Mouse (Mus musculus) forebrain, postnatal 0 days (tissue): ENCODE measurements around the gene Igf1r. TPM values are rescaled to one million over a fixed set of nuclear protein-coding genes. Genes with fewer than 3 reads are reported as not detected.
A peak's percentile ranks its signal among the peaks of the same experiment; 100 is the strongest.

ENCODE experiments used
- ATAC-seq: fragments of 200-750 bp; cut with Nextera tagmentation; 2 replicates; pipeline ENCODE4 v1.8.0; 2017; ENCODE audit warnings: mild to moderate bottlenecking, moderate library complexity
- DNase-seq: peaks from one replicate; pipeline ENCODE4 v3.0.0-alpha.2; 2015
- H3K27ac ChIP-seq: fragments of 300-500 bp; sonication (generic); 2 replicates; pipeline ENCODE4 v1.5.1; 2014; ENCODE audit warnings: low read depth, mild to moderate bottlenecking, antibody characterized with exemption, low read length, moderate library complexity, mixed read lengths
- H3K27me3 ChIP-seq: fragments of 300-500 bp; sonication (generic); 2 replicates; pipeline ENCODE4 v1.6.1; 2014; ENCODE audit warnings: mild to moderate bottlenecking, low read length, mixed read lengths; ENCODE audit not compliant: insufficient read depth
- H3K36me3 ChIP-seq: fragments of 300-500 bp; sonication (generic); 2 replicates; pipeline ENCODE4 v1.6.1; 2014; ENCODE audit warnings: mild to moderate bottlenecking, moderate library complexity; ENCODE audit not compliant: insufficient read depth
- H3K4me1 ChIP-seq: fragments of 300-500 bp; sonication (generic); 2 replicates; pipeline ENCODE4 v1.6.1; 2014; ENCODE audit warnings: antibody characterized with exemption; ENCODE audit not compliant: insufficient read depth
- H3K4me2 ChIP-seq: fragments of 300-500 bp; sonication (generic); 2 replicates; pipeline ENCODE4 v1.6.1; 2014; ENCODE audit warnings: low read depth, mild to moderate bottlenecking, moderate library complexity
- H3K4me3 ChIP-seq: fragments of 300-500 bp; sonication (generic); 2 replicates; pipeline ENCODE4 v1.5.1; 2014; ENCODE audit warnings: low read depth, low read length, mixed read lengths
- H3K9ac ChIP-seq: fragments of 300-500 bp; sonication (generic); 2 replicates; pipeline ENCODE4 v1.6.1; 2014; ENCODE audit warnings: mild to moderate bottlenecking
- H3K9me3 ChIP-seq: fragments of 300-500 bp; sonication (generic); 2 replicates; pipeline ENCODE4 v1.6.1; 2016; ENCODE audit warnings: low read length
- CTCF ChIP-seq: sonication (generic); IDR thresholded peaks from 2 replicates; pipeline ENCODE4 v1.5.1; 2016; ENCODE audit warnings: antibody characterized with exemption, control low read depth, low read depth
- WGBS: fragments of 180-500 bp; shearing (Covaris S2); extraction: QIAGEN DNeasy Blood & Tissue Kit; methylation state at CpG from one replicate; pipeline ENCODE4 v1.1.7; 2014; 5-methylcytosine and 5-hydroxymethylcytosine counted together
- polyA plus RNA-seq: library from polyadenylated mRNA; unstranded; fragments of >200 nt; fragmentation: Nextera tagmentation; extraction: Ambion mirVana; gene quantifications from 2 replicates; pipeline ENCODE4 v1.2.1, GENCODE M21; 2015
- total RNA-seq: library from RNA; depleted of rRNA; stranded (reverse); fragments of >200 nt; gene quantifications from 2 replicates; pipeline ENCODE4 v1.2.3, GENCODE M21; 2014

Igf1r gene
- total and polyA plus RNA-seq, 2 experiments from 2014 or later, result 12.8 to 37.8 TPM

- H3K27ac ChIP-seq, result no peak overlapping the region
- no peak overlapping the region for H3K4me2 ChIP-seq
- H3K4me3 ChIP-seq, result no peak overlapping the region
- no peak overlapping the region for H3K9ac ChIP-seq
- no peak for ATAC-seq
- 68% methylated on average over 6 of the region's 6 CpGs for WGBS
- no peak for TF ChIP-seq CTCF
- H3K4me1 ChIP-seq, result peaks cover 26% of the 10 kb centered on the region
- DNase-seq, result no peak
- H3K27me3 ChIP-seq, result no peaks in the 10 kb centered on the region
- no peaks in the 10 kb centered on the region for H3K9me3 ChIP-seq
- H3K36me3 ChIP-seq, result no peaks in the 10 kb centered on the region
Measured at GRCm38 (mm10) chr7:67957376-67957775, 4.7 kb downstream of the Igf1r start.

- peaks cover 26% of the 10 kb centered on the region for H3K4me1 ChIP-seq
- no peak for ATAC-seq
Measured at GRCm38 (mm10) chr7:67958045-67958444, 5.4 kb downstream of the Igf1r start.

DNA sequence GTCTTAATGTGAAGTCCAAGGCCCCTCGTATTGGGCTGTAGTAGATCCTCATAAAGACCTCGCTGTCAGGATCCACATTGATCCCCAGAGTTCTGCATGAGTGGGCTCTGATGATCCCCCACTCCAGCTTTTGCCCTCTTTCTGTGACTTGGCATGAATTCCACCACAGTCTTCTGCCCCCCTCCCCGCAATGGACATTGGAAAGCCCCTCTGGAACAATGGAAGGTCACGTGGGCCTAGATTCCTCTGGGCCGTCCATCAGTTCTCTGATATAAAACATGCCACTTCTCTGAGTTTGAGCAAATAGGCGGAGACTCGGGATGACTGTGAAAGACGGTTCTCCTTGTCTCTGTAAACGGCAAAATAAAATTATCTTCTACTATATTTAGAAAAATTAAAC lies 8.1 kb downstream of the Igf1r start:
- TF ChIP-seq CTCF, result no peak
- Histone ChIP-seq H3K4me3 (no peak overlapping the region), H3K9me3 (no peaks in the 10 kb centered on the region), H3K27me3 (no peaks in the 10 kb centered on the region), H3K27ac (no peak overlapping the region), H3K4me1 (peaks cover 19% of the 10 kb centered on the region; the same call in 1 of the 2 replicates), H3K4me2 (no peak overlapping the region), H3K9ac (no peak overlapping the region), H3K36me3 (no peaks in the 10 kb centered on the region)
- ATAC-seq (no peak), DNase-seq (no peak)
- WGBS, result 56% methylated on average over 9 of the region's 9 CpGs

More at GRCm38 (mm10) chr7:67958045-67958444, 5.4 kb downstream of the Igf1r start:
- H3K9ac ChIP-seq, result no peak overlapping the region
- WGBS, result 52% methylated on average over 18 of the region's 18 CpGs
- H3K4me2 ChIP-seq, result peak overlapping the region; percentile 15; the same call in 1 of the 2 replicates
- H3K27ac ChIP-seq, result no peak overlapping the region
- H3K9me3 ChIP-seq, result no peaks in the 10 kb centered on the region
- DNase-seq, result no peak
- no peaks in the 10 kb centered on the region for H3K27me3 ChIP-seq
- no peak overlapping the region for H3K4me3 ChIP-seq
- H3K36me3 ChIP-seq, result no peaks in the 10 kb centered on the region
- TF ChIP-seq CTCF, result no peak

DNA sequence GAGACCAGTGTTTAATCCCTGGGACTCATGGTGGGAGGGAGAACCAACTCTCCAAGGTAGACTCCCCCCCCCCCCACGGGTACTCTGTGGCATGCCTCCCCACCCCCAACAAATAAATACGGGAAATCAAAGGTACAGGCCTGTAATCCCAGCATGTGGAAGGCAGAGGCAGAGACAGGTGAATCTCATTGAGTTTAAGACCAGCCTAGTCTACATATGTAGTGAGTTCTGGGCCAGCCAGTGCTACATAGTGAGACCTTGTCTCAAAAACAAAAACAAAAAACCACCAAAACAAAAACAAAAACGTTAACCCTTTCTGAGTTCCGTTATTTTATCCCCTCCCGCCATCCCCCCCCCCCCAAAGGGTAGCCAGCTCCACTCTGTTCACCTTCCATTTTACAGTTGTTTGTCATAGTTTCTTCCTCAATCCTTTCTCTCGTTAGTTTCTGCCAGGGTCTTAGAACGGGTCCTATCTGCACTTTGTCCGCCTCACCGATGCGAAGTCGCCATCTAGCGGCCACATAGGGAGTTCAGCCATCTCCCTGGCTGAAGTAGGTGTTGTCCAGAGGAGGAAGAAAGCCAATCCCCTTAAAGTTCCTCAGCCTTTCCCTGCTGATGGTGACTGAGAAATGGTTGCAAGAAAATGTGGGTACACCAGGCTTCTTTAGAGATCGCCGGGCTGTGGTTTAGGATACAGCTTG lies 9.1 kb downstream of the Igf1r start:
- DNase-seq (peak; percentile 83), ATAC-seq (peak; percentile 85)
- no peak overlapping the region for H3K4me3 ChIP-seq
- 13% methylated on average over 14 of the region's 14 CpGs for WGBS
- no peaks in the 10 kb centered on the region for H3K36me3 ChIP-seq
- no peaks in the 10 kb centered on the region for H3K9me3 ChIP-seq
- H3K27me3 ChIP-seq, result no peaks in the 10 kb centered on the region
- peak; percentile 87 for TF ChIP-seq CTCF
- no peak overlapping the region for H3K27ac ChIP-seq
- no peak overlapping the region for H3K4me2 ChIP-seq
- peaks cover 16% of the 10 kb centered on the region; the same call in 1 of the 2 replicates for H3K4me1 ChIP-seq
- no peak overlapping the region for H3K9ac ChIP-seq

DNA sequence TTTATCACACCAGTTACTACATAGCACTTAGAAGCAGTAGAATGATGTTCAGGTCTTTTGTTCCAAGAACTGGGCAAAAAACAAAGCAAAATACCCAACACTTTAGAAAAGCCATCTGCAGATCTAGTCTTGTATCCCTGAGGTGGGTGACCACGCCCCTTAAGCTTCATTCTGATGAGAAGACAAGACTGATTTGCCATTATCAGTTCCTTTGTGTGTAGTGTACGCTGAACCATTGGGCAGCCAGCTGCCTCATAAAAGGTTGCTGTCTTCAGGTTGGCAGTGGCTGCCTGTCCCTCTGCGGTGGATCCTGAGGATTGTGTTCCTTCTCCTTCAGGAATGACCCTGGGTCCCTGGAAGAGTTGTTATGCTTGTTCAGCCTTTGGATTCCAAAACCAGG lies 11.1 kb downstream of the Igf1r start:
- Histone ChIP-seq H3K9ac (no peak overlapping the region), H3K4me1 (no peaks in the 10 kb centered on the region; the same call in 1 of the 2 replicates), H3K36me3 (no peaks in the 10 kb centered on the region), H3K27me3 (no peaks in the 10 kb centered on the region), H3K9me3 (no peaks in the 10 kb centered on the region), H3K4me2 (no peak overlapping the region), H3K27ac (no peak overlapping the region), H3K4me3 (no peak overlapping the region)
- DNase-seq (no peak), ATAC-seq (no peak)
- WGBS, result 88% methylated on average over 3 of the region's 3 CpGs
- TF ChIP-seq CTCF, result no peak

DNA sequence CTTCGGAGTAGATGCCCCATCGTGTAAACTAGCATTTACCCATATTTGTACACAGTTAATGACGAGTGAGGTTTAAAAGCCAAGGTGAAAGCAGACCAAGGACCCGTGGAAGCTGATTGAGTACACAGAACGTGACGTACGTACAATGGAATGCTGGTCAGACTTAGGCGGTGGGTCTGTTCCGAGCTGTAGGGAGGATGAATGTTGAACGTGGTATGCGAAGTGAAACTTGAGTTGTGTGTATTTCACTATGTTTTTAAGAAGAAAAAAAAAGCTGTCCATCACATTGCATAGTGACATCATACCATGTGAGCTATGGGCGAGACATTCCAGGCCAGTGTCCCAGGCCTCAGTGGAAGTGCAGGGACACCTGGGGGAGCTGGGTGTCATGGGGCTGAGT lies 15.8 kb downstream of the Igf1r start:
- H3K4me2 ChIP-seq, result no peak overlapping the region
- no peaks in the 10 kb centered on the region for H3K27me3 ChIP-seq
- H3K36me3 ChIP-seq, result no peaks in the 10 kb centered on the region
- no peak overlapping the region for H3K4me3 ChIP-seq
- peaks cover 10% of the 10 kb centered on the region; the same call in 1 of the 2 replicates for H3K4me1 ChIP-seq
- H3K27ac ChIP-seq, result no peak overlapping the region
- H3K9ac ChIP-seq, result no peak overlapping the region
- no peaks in the 10 kb centered on the region for H3K9me3 ChIP-seq
- TF ChIP-seq CTCF, result no peak
- no peak for DNase-seq
- 84% methylated on average over 12 of the region's 12 CpGs for WGBS
- ATAC-seq, result no peak

- H3K4me2 ChIP-seq, result no peak overlapping the region
- no peaks in the 10 kb centered on the region for H3K36me3 ChIP-seq
- H3K27ac ChIP-seq, result no peak overlapping the region
- no peak for TF ChIP-seq CTCF
- H3K4me1 ChIP-seq, result peaks cover 10% of the 10 kb centered on the region; the same call in 1 of the 2 replicates
- no peaks in the 10 kb centered on the region for H3K27me3 ChIP-seq
- no peaks in the 10 kb centered on the region for H3K9me3 ChIP-seq
- WGBS, result 91% methylated on average over 9 of the region's 9 CpGs
- H3K4me3 ChIP-seq, result no peak overlapping the region
- H3K9ac ChIP-seq, result no peak overlapping the region
- DNase-seq (no peak), ATAC-seq (no peak)
Measured at GRCm38 (mm10) chr7:67969076-67969475, 16.4 kb downstream of the Igf1r start.
